Mouse (Mus musculus) gastrocnemius, postnatal 25 days (tissue): ENCODE results near the gene Psme2. TPM values are rescaled to one million over a fixed set of nuclear protein-coding genes. Genes with fewer than 3 reads are reported as not detected.

Experiments used
- DNase-seq: peaks from one replicate; pipeline ENCODE4 v3.0.0; 2022
- total RNA-seq, 2 experiments: library from RNA; stranded (reverse); gene quantifications; 1 replicate in 1 of 2; 2 replicates in 1 of 2; pipeline ENCODE4 v1.2.3; 2021

The Psme2 gene
- total RNA-seq, 2 experiments from 2014 or later = 42.9 to 58.4 TPM

DNA sequence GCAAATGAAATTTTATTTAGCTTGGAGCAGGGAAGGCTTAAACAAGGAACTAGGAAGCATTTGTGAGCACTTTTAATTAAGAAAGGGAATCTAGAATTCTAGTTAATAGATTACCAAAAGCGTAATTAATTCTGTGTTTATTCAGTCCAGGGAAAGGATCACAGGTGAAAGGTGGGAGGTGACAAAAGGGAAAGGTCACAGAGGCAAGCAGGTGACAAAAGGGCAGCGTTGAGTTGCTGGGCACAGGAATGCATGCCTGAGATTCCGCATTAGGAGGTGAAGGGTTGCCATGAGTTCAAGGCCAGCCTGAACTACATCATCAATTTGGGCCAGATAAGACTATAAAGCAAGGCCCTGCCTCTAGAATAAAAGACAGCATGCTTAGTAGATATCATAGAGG is 23.4 kb downstream of the Psme2 start:
- DNase-seq = no peak

DNA sequence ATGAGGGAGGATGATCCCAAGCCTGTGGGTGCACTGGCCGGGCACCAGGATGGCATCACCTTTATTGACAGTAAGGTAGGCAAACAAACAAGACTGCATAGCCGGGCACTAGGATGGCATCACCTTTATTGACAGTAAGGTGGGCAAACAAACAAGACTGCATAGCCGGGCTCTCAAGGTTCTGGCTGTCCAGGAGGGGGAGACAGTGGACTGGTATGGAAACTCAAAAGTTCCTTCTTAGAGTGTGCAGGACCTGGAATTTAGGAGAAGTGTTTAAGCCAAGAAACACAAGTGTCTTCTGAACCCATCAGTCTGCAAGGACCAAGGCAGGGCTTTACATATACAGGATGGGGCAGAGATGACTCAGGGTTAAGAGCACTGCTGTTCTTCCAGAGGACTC is 25.2 kb downstream of the Psme2 start:
- no peak for DNase-seq

DNA sequence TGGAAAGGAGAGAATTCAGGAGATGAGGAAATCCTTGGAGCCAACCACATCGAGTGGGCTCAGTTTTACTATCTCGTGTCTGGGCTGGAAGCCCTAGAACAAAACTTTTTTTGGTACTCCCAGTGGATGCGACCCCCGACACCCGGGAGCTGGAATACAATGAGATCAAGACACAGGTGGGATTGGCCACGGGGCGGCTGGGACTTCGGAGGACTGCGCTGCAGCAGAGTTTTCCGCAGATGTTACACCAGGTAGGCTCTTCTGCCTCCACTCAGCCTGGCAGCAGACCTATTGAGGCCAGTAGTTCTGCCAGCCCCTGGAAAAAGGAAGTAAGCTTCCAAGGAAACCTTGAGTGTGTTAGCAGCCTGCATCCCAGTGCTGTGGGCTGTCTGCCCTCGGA is 27.7 kb downstream of the Psme2 start:
- no peak for DNase-seq

GRCm38 (mm10) chr14:55561860-55562259 is 29.1 kb downstream of the Psme2 start:
- no peak for DNase-seq

DNA sequence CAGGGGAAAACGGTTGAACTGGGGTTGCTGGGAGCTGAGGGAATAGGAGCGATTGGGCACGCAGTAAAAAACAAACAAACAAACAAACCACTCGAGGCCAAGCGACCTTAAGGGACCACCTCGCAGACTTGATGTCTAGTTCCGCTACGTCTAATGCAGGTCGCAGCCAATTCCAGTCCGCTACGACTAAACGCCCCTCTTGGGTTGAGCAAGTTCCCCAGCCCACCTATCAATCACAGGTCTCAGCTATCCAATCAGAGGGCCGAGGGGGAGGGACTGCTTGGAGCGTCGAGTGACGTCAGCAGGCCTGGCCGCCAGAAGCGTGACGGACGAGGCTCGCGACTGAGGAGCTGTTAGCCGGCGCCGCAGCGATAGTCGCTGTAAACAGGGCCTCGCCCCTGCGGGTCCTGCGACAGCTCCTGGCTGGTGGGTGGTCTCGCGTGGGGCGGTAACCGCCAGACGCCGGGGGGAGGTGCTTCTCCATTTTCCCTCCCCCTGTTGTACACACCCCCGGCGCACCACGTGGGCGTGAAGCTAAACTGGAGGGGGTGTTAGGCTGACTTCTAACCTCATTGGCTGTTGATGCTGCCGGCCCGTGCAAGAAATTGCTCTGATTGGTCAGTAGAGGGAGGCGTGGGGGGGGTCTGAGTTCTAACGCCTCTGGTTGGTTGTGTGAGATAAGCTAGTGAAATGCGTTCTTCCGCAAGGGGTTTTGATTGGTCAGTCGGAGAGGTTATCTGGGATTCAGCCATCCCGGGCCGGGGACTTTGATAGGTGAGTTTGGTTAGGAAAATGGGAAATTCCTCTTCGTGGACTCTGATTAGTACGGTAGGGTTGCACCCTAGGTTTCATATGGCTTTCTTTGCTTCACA is 30.5 kb downstream of the Psme2 start, which contains the start of gene A730061H03Rik:
Gene A730061H03Rik, minus strand, starts transcription at position 205 of the 872 bp plus-strand sequence.
- DNase-seq = peak; percentile 99

GRCm38 (mm10) chr14:55559799-55560201 is 31.1 kb downstream of the Psme2 start, which contains the start of gene Dcaf11:
Gene Dcaf11 (plus strand): TSS chr14:55560006.
- DNase-seq = peak; percentile 90

GRCm38 (mm10) chr14:55558740-55559448 is 32.0 kb downstream of the Psme2 start:
- DNase-seq = no peak

DNA sequence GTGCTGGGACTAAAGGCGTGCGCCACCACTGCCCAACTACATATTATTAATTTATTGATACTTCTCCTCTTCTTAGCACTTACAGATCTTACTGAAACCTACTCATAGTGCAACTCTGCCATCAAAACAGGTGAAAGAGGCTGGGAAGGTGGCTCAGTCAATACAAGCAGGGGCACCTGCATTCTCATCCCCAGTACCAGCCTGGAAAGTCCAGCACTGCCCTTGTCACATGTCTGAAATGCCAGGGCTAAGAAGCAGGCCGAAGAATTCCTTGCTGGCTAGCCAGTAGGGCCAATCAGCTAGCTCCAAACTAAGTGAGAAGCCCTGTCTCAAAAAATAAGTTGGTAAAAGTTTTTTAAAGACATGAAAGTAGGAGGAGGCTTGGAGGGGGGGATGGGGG is 33.3 kb downstream of the Psme2 start:
- no peak for DNase-seq

- peak; percentile 62 for DNase-seq
Measured at GRCm38 (mm10) chr14:55557003-55557402, 33.9 kb downstream of the Psme2 start.

DNA sequence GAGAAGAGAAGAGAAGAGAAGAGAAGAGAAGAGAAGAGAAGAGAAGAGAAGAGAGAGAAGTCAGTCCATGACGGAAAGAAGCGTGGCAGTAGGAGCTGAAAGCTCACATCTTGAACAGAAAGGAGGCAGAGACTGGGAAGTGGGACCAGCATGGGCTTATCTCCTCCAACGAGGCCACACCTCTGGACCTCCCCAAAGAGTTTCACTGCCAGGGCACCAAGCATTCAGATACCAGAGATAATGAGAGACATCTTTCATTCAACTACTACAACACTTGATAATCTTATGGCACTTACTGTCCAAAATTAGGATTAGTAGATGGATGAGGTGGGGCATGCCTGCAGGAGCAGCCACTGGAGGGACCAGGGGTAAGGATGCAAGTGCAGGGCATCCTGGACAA is 35.1 kb downstream of the Psme2 start:
- no peak for DNase-seq

GRCm38 (mm10) chr14:55554635-55555034 is 36.3 kb downstream of the Psme2 start:
- no peak for DNase-seq

DNA sequence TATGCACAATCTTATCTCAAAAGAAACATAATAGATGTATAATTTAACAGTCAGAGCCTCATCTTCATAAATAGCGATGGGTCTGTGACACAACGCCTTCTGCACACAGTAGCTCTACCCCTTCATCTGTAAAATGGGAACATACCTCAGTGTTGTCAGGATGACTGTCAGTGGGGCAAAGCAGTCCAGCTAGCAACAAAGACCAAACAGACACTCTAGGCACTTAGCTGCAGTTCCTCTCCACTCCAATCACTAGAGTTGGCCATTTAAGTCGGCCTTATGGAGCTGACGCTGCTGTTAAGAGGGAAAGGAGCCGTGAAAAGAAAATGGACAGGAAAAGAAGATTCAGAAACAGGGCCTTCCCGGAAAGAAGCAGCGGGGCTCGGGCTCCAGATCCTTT is 39.1 kb downstream of the Psme2 start:
- DNase-seq = no peak

DNA sequence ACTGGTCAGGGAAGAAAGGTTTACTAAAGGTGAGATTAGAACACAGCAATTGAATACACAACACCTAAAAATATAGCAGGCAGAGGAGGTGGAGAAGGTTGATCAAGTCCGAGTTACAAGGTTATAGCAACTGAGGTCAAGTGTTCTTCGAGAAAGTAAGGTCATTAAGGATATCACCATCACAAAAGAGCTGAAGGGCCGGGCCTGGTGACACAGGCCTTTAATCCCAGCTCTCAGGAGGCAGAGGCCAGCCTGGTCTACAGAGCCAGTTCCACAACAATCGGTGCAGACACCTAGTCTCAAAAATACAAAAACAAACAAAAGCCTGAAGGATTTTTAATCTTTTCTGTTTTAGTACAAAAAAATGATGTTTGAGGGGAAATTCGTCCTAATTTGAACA is 39.6 kb downstream of the Psme2 start:
- no peak for DNase-seq

- no peak for DNase-seq
Measured at GRCm38 (mm10) chr14:55550191-55550590, 40.7 kb downstream of the Psme2 start.

DNA sequence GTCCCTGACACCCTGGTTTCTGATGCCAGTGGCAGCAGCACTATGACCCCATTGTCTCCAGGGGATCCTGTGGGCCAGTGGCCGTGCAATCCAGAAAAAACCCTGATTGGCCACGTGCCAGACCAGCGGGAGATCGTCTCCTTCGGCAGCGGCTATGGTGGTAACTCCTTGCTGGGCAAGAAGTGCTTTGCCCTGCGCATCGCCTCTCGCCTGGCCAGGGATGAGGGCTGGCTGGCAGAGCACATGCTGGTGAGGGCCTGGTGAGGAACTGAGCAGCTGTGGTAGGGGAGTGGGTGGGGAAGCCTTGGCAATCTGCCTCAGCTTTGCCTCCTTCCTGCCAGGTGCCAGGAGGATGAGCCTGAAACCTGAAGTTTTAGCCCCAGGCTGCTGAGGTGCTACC is 46.6 kb downstream of the Psme2 start:
- DNase-seq = no peak

GRCm38 (mm10) chr14:55542268-55542667 is 48.6 kb downstream of the Psme2 start:
- no peak for DNase-seq

GRCm38 (mm10) chr14:55540787-55541321 is 50.1 kb downstream of the Psme2 start:
- peak; percentile 76 for DNase-seq

DNA sequence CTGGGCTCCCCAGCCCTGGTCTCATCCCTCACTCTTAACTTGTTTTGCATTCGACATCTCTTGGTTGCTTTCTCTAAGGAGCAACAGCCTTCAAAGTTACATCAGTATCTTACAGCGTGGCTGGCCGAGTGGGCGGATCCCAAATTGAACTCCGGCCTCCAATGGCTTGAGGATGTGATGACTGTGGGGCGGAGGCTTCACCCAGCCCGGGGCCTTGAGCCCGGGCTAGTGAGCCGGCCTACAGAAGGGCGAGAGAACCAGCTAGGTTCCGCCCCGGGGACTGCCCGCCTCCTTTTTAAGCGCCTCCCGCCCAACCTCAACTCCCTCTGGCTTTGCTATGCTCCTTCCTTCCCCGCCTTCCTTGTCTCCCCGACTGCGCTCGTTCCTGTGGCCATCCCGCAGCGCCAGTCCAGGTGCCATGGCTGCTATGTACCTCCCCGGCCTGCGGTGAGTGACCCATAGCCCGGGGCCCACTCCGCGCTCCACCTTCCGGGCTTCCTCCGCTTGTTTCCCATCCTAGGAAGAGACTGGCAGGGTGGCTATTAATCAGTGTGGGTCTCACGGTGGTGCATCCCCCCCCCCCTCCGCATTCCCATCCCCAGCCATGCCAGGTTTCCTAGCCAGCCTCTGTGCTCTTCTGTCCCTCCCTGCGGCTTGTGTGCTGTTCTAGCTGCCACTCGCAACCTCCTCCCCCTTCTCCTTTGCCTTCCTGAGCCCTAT is 50.7 kb downstream of the Psme2 start, which contains the start of gene Pck2:
Gene Pck2, plus strand, starts transcription at position 200 of the 720 bp plus-strand sequence.
- peak; percentile 91 for DNase-seq
